Mouse (Mus musculus) macrophage (primary cell): ENCODE measurements around the gene Rab1b. TPM values are rescaled to one million over a fixed set of nuclear protein-coding genes. Genes with fewer than 3 reads are reported as not detected.

Experiments used
- H3K27ac ChIP-seq: fragments of 350-480 bp; formaldehyde crosslinking; 2 replicates; pipeline ENCODE4 v1.9.0; 2021
- H3K36me3 ChIP-seq: fragments of 350-480 bp; formaldehyde crosslinking; 2 replicates; pipeline ENCODE4 v1.9.0; 2021; ENCODE audit errors: inconsistent target
- H3K4me3 ChIP-seq: fragments of 350-480 bp; formaldehyde crosslinking; 2 replicates; pipeline ENCODE4 v1.9.0; 2021; ENCODE audit errors: inconsistent target
- H3K79me2 ChIP-seq: fragments of 350-480 bp; formaldehyde crosslinking; 2 replicates; pipeline ENCODE4 v1.9.0; 2021; ENCODE audit errors: inconsistent target
- WGBS: methylation state at CpG from one replicate; pipeline ENCODE4 v1.1.7; 2026; ENCODE audit warnings: inconsistent platforms; ENCODE audit not compliant: missing documents; 5-methylcytosine and 5-hydroxymethylcytosine counted together
- polyA plus RNA-seq: library from polyadenylated mRNA; stranded (reverse); fragments of 250-400 nt; gene quantifications from 3 replicates; pipeline ENCODE4 v1.2.4, GENCODE M21; 2018; ENCODE audit warnings: inconsistent platforms

Rab1b gene
- polyA plus RNA-seq, 1 experiment from 2014 or later: 120 TPM

- Histone ChIP-seq H3K27ac (no peak overlapping the region), H3K4me3 (no peak overlapping the region), H3K36me3 (peaks cover 9% of the 10 kb centered on the region), H3K79me2 (peaks cover 17% of the 10 kb centered on the region)
- WGBS: 86% methylated on average over 19 of the region's 19 CpGs
These were observed 3.0 kb upstream of the Rab1b start for GRCm38 (mm10) chr19:5109659-5110453.

GRCm38 (mm10) chr19:5108702-5109101 is 1.8 kb upstream of the Rab1b start:
- H3K27ac ChIP-seq: no peak overlapping the region
- peaks cover 26% of the 10 kb centered on the region for H3K79me2 ChIP-seq
- H3K4me3 ChIP-seq: no peak overlapping the region
- H3K36me3 ChIP-seq: peaks cover 20% of the 10 kb centered on the region
- 93% methylated on average over 4 of the region's 4 CpGs for WGBS

GRCm38 (mm10) chr19:5108271-5108575 is 1.4 kb upstream of the Rab1b start:
- 54% methylated on average over 5 of the region's 5 CpGs for WGBS
- Histone ChIP-seq H3K36me3 (peaks cover 25% of the 10 kb centered on the region), H3K79me2 (peaks cover 26% of the 10 kb centered on the region), H3K4me3 (no peak overlapping the region), H3K27ac (no peak overlapping the region)

GRCm38 (mm10) chr19:5107556-5108270 is 841 bp upstream of the Rab1b start:
- H3K27ac ChIP-seq: no peak overlapping the region
- H3K79me2 ChIP-seq: peaks cover 26% of the 10 kb centered on the region
- H3K36me3 ChIP-seq: peaks cover 29% of the 10 kb centered on the region
- WGBS: 90% methylated on average over 17 of the region's 18 CpGs
- no peak overlapping the region for H3K4me3 ChIP-seq

GRCm38 (mm10) chr19:5106074-5106473 is 798 bp downstream of the Rab1b start:
- 0% methylated on average over 9 of the region's 9 CpGs for WGBS
- peak overlapping the region; percentile 89 for H3K4me3 ChIP-seq
- H3K36me3 ChIP-seq: peaks cover 36% of the 10 kb centered on the region
- peak overlapping the region; percentile 84 for H3K27ac ChIP-seq
- peaks cover 26% of the 10 kb centered on the region for H3K79me2 ChIP-seq

- WGBS: 12% methylated on average over 48 of the region's 48 CpGs
- Histone ChIP-seq H3K27ac (no peak within 1 kb of the TSS), H3K36me3 (peaks cover 37% of the 10 kb centered on the region), H3K4me3 (no peak within 1 kb of the TSS), H3K79me2 (no peaks in the 10 kb centered on the region; the same call in 1 of the 2 replicates)
These were observed 8.3 kb downstream of the Rab1b start, which contains the start of gene Cnih2 for GRCm38 (mm10) chr19:5098363-5099143. TSS of gene Cnih2 (minus strand) at chr19:5098521.

- H3K4me3 ChIP-seq: no peak overlapping the region
- peaks cover 31% of the 10 kb centered on the region for H3K36me3 ChIP-seq
- H3K79me2 ChIP-seq: no peaks in the 10 kb centered on the region
- 7% methylated on average over 22 of the region's 31 CpGs for WGBS
- no peak overlapping the region for H3K27ac ChIP-seq
These were observed 9.1 kb downstream of the Rab1b start for GRCm38 (mm10) chr19:5097521-5098362.

GRCm38 (mm10) chr19:5095887-5096474 is 10.9 kb downstream of the Rab1b start:
- H3K4me3 ChIP-seq: no peak overlapping the region
- H3K36me3 ChIP-seq: peaks cover 31% of the 10 kb centered on the region
- no peaks in the 10 kb centered on the region for H3K79me2 ChIP-seq
- 6% methylated on average over 9 of the region's 9 CpGs for WGBS
- no peak overlapping the region for H3K27ac ChIP-seq

GRCm38 (mm10) chr19:5094746-5095417 is 12.0 kb downstream of the Rab1b start:
- Histone ChIP-seq H3K79me2 (no peaks in the 10 kb centered on the region), H3K36me3 (peaks cover 22% of the 10 kb centered on the region; the same call in 1 of the 2 replicates), H3K27ac (no peak overlapping the region), H3K4me3 (no peak overlapping the region)
- whole genome bisulfite sequencing: 44% methylated on average over 11 of the region's 11 CpGs

- Histone ChIP-seq H3K79me2 (peaks cover 3% of the 10 kb centered on the region; the same call in 1 of the 2 replicates), H3K4me3 (no peak overlapping the region), H3K27ac (no peak overlapping the region), H3K36me3 (peaks cover 20% of the 10 kb centered on the region; the same call in 1 of the 2 replicates)
- WGBS: 3% methylated on average over 21 of the region's 21 CpGs
These were observed 12.6 kb downstream of the Rab1b start for GRCm38 (mm10) chr19:5094243-5094632.

GRCm38 (mm10) chr19:5093481-5094242 is 13.2 kb downstream of the Rab1b start:
- WGBS: 84% methylated on average over 12 of the region's 12 CpGs
- H3K79me2 ChIP-seq: peaks cover 9% of the 10 kb centered on the region; the same call in 1 of the 2 replicates
- no peak overlapping the region for H3K4me3 ChIP-seq
- peaks cover 20% of the 10 kb centered on the region; the same call in 1 of the 2 replicates for H3K36me3 ChIP-seq
- H3K27ac ChIP-seq: no peak overlapping the region

GRCm38 (mm10) chr19:5092083-5092482 is 14.8 kb downstream of the Rab1b start:
- Histone ChIP-seq H3K36me3 (peaks cover 20% of the 10 kb centered on the region; the same call in 1 of the 2 replicates), H3K4me3 (no peak overlapping the region), H3K79me2 (peaks cover 9% of the 10 kb centered on the region; the same call in 1 of the 2 replicates), H3K27ac (no peak overlapping the region)
- 97% methylated on average over 10 of the region's 10 CpGs for WGBS
